ENCODE assay signal across 23 mouse cellular contexts in genomic region chr13:49082151-49082879, GRCm38 (mm10).
DNase-seq lines count a peak whose midpoint lies in the region; ATAC-seq and TF ChIP-seq lines count a peak whose summit lies in the region.
"Had no signal": no experiment of that assay in that cellular context is flagged by ENCODE, and none has a peak within 500 bp of the region (broad histone marks: within the 10 kb centered on the region; RNA-seq: fewer than 3 reads in every experiment).

No protein-coding gene starts in this region.

- no peak overlapping the region for H3K27ac ChIP-seq in forebrain, embryonic 16.5 days (ENCODE audit: low read length)
- H3K27ac ChIP-seq in liver, postnatal 0 days (ENCODE audit: low read depth), result no peak overlapping the region
- H3K27ac ChIP-seq: embryonic facial prominence, embryonic 15.5 days; hindbrain, embryonic 13.5 days; midbrain, embryonic 10.5 days; neural tube, embryonic 12.5 days had no signal

- no peak for TF ChIP-seq EP300 in liver, postnatal 0 days (IDR thresholded peaks at IDR 0.05; ENCODE audit: low read depth)

- WGBS in forebrain, embryonic 16.5 days, result 37% methylated on average over 14 of the region's 14 CpGs
- 77% methylated on average over 14 of the region's 14 CpGs for WGBS in liver, postnatal 0 days (ENCODE audit: insufficient replicate concordance)

- H3K4me2 ChIP-seq in forebrain, embryonic 16.5 days (ENCODE audit: low read length), result no peak overlapping the region
- H3K4me2 ChIP-seq in liver, postnatal 0 days (ENCODE audit: low read depth, low read length), result no peak overlapping the region
- H3K4me2 ChIP-seq: embryonic facial prominence, embryonic 15.5 days; heart, embryonic 11.5 days; hindbrain, embryonic 13.5 days; neural tube, embryonic 12.5 days had no signal

- ATAC-seq in frontal cortex, adult (ENCODE audit: low TSS enrichment), result peak; percentile 24
- peak; percentile 55 for ATAC-seq in forebrain, embryonic 16.5 days
- no peak for ATAC-seq in activated CD4-positive, CD25-positive, alpha-beta regulatory T cell, adult 4 months
- ATAC-seq in liver, postnatal 0 days, result no peak

- no peak for TF ChIP-seq POLR2A in brain, embryonic 14.5 days (IDR thresholded peaks at IDR 0.05; ENCODE audit: borderline replicate concordance, extremely low read depth, insufficient read depth, insufficient read length, poor library complexity, severe bottlenecking)

- H3K4me3 ChIP-seq in forebrain, embryonic 16.5 days (replicated peaks; ENCODE audit: low read length), result no peak overlapping the region
- H3K4me3 ChIP-seq in liver, postnatal 0 days (ENCODE audit: low read depth, low read length), result no peak overlapping the region
- H3K4me3 ChIP-seq: embryonic facial prominence, embryonic 15.5 days; hindbrain, embryonic 13.5 days; midbrain, embryonic 10.5 days; neural tube, embryonic 12.5 days had no signal

- H3K4me1 ChIP-seq in forebrain, embryonic 16.5 days (replicated peaks; ENCODE audit: control insufficient read depth, insufficient read depth, low read length), result no peaks in the 10 kb centered on the region
- no peaks in the 10 kb centered on the region for H3K4me1 ChIP-seq in liver, postnatal 0 days (ENCODE audit: insufficient read depth)
- H3K4me1 ChIP-seq: embryonic facial prominence, embryonic 15.5 days; hindbrain, embryonic 13.5 days had no signal

- DNase-seq in frontal cortex, postnatal 25 days (ENCODE audit: low spot score in 2 of 2), result no peak
- peak; percentile 92 for DNase-seq in brain, embryonic 14.5 days (ENCODE audit: low read depth)
- peak; percentile 12 to 31 for DNase-seq in kidney, postnatal 36 days
- DNase-seq in cerebellum, postnatal 10 days, result no peak
- no peak for DNase-seq in liver, postnatal 0 days
- DNase-seq: adrenal gland, postnatal 10 days; cerebellum, adult 18-20 months; gastrocnemius, postnatal 36 days; heart, postnatal 14 days; layer of hippocampus, adult 9-11 months; liver; lung, adult 18-20 months; lung, postnatal 36 days; right cerebral cortex, postnatal 4 days; thymus, postnatal 4 days had no signal

- H3K27me3 ChIP-seq in forebrain, embryonic 16.5 days (replicated peaks; ENCODE audit: control insufficient read depth, insufficient read depth, low read length), result no peaks in the 10 kb centered on the region
- H3K27me3 ChIP-seq in liver, postnatal 0 days (ENCODE audit: insufficient read depth, low read length), result no peaks in the 10 kb centered on the region
- H3K27me3 ChIP-seq: embryonic facial prominence, embryonic 15.5 days; hindbrain, embryonic 13.5 days; neural tube, embryonic 12.5 days had no signal

- H3K9me3 ChIP-seq in forebrain, embryonic 16.5 days (ENCODE audit: control insufficient read depth, low read length), result no peaks in the 10 kb centered on the region
- no peaks in the 10 kb centered on the region for H3K9me3 ChIP-seq in liver, postnatal 0 days (ENCODE audit: low read length)
- H3K9me3 ChIP-seq: embryonic facial prominence, embryonic 15.5 days; hindbrain, embryonic 13.5 days; midbrain, embryonic 10.5 days; neural tube, embryonic 12.5 days had no signal

- no peak overlapping the region for H3K9ac ChIP-seq in forebrain, embryonic 16.5 days (replicated peaks; ENCODE audit: low read depth, low read length)
- no peak overlapping the region for H3K9ac ChIP-seq in liver, postnatal 0 days (replicated peaks)
- H3K9ac ChIP-seq: embryonic facial prominence, embryonic 15.5 days; hindbrain, embryonic 13.5 days; neural tube, embryonic 12.5 days had no signal

- peaks cover 5% of the 10 kb centered on the region for H3K36me3 ChIP-seq in forebrain, embryonic 16.5 days (ENCODE audit: control insufficient read depth, insufficient read depth)
- no peaks in the 10 kb centered on the region for H3K36me3 ChIP-seq in liver, postnatal 0 days (replicated peaks; ENCODE audit: insufficient read depth, low read length)
- H3K36me3 ChIP-seq: embryonic facial prominence, embryonic 15.5 days had no signal

- no peak for TF ChIP-seq CTCF in brain, embryonic 14.5 days (IDR thresholded peaks at IDR 0.05; ENCODE audit: borderline replicate concordance, extremely low read depth, insufficient read depth, insufficient read length)
- TF ChIP-seq CTCF in liver, postnatal 0 days (IDR thresholded peaks at IDR 0.05; ENCODE audit: low read depth), result no peak

Comparison
In these comparisons a context has a peak if more than half of its experiments do, and no peak if none do; other contexts are left out.
1. ATAC-seq: peak in frontal cortex, adult (single experiment) and forebrain, embryonic 16.5 days (single experiment); none in activated CD4-positive, CD25-positive, alpha-beta regulatory T cell, adult 4 months (single experiment) and liver, postnatal 0 days (single experiment).
2. DNase-seq: peak in brain, embryonic 14.5 days (single experiment) and kidney, postnatal 36 days (2 of 2); none in frontal cortex, postnatal 25 days (0 of 2), cerebellum, postnatal 10 days (0 of 2) and liver, postnatal 0 days (single experiment).